ENCODE assay signal across 8 mouse cellular contexts in genomic region chr9:59484760-59485159, GRCm38 (mm10). TPM values are rescaled to one million over a fixed set of nuclear protein-coding genes. Genes with fewer than 3 reads are reported as not detected.
A peak's percentile ranks its signal among the peaks of the same experiment; 100 is the strongest.
DNase-seq lines count a peak whose midpoint lies in the region; ATAC-seq and TF ChIP-seq lines count a peak whose summit lies in the region.

No protein-coding gene starts in this region.

- peak overlapping the region; percentile 94 for H3K4me2 ChIP-seq in hindbrain, postnatal 0 days (ENCODE audit: low read depth, low read length)
- peak overlapping the region; percentile 88 for H3K4me2 ChIP-seq in neural tube, embryonic 12.5 days (replicated peaks)

- H3K4me1 ChIP-seq in hindbrain, postnatal 0 days (ENCODE audit: insufficient read depth, low read length), result 0 out of 2 replicates have a peak, but pooled peaks cover 2% of the 10 kb centered on the region
- peaks cover 11% of the 10 kb centered on the region for H3K4me1 ChIP-seq in neural tube, embryonic 12.5 days

- H3K9ac ChIP-seq in hindbrain, postnatal 0 days (replicated peaks; ENCODE audit: low read length), result peak overlapping the region; percentile 99
- peak overlapping the region; percentile 98 for H3K9ac ChIP-seq in neural tube, embryonic 12.5 days

- TF ChIP-seq CTCF in left cerebral cortex, adult 2 months (IDR thresholded peaks at IDR 0.05), result no peak
- TF ChIP-seq CTCF in hindbrain, postnatal 0 days (IDR thresholded peaks at IDR 0.05; ENCODE audit: low read depth), result no peak

- no peak for DNase-seq in left cerebral cortex, adult 2 months (ENCODE audit: extremely low spot score in 1 of 2, low spot score in 2 of 2)
- DNase-seq in left cerebral cortex, adult 8-10 months (ENCODE audit: low spot score in 2 of 2), result no peak
- peak; percentile 6 for DNase-seq in embryo, embryonic 9.5 days (ENCODE audit: extremely low spot score)
- DNase-seq in hindbrain, postnatal 0 days (ENCODE audit: low spot score), result no peak
- DNase-seq in kidney, postnatal 4 days, result no peak
- no peak for DNase-seq in layer of hippocampus, adult 9-11 months
- DNase-seq in cerebellum, adult 11-12 months, result no peak

- H3K27ac ChIP-seq in left cerebral cortex, adult 2 months, result no peak overlapping the region; the same call in 1 of the 2 replicates
- H3K27ac ChIP-seq in hindbrain, postnatal 0 days, result no peak overlapping the region
- no peak overlapping the region for H3K27ac ChIP-seq in neural tube, embryonic 12.5 days

- no peaks in the 10 kb centered on the region for H3K36me3 ChIP-seq in hindbrain, postnatal 0 days (ENCODE audit: insufficient read depth, low read length)
- H3K36me3 ChIP-seq in neural tube, embryonic 12.5 days, result no peaks in the 10 kb centered on the region

- intact Hi-C loops in left cerebral cortex, adult 2 months (cut with DNase I), result loop anchor here (5.0 kb wide), 3 partner anchors 78 to 173 kb away; partner anchors contain the start of genes Bbs4 and Pkm

- 15% methylated on average over 7 of the region's 7 CpGs for WGBS in hindbrain, postnatal 0 days
- WGBS in neural tube, embryonic 12.5 days, result 19% methylated on average over 7 of the region's 7 CpGs

- no peaks in the 10 kb centered on the region for H3K27me3 ChIP-seq in hindbrain, postnatal 0 days (ENCODE audit: insufficient read depth, low read length)
- no peaks in the 10 kb centered on the region for H3K27me3 ChIP-seq in neural tube, embryonic 12.5 days (replicated peaks)

- no peaks in the 10 kb centered on the region for H3K9me3 ChIP-seq in hindbrain, postnatal 0 days (ENCODE audit: low read length)
- H3K9me3 ChIP-seq in neural tube, embryonic 12.5 days, result no peaks in the 10 kb centered on the region

- no peak for ATAC-seq in hindbrain, postnatal 0 days
- ATAC-seq in neural tube, embryonic 12.5 days (ENCODE audit: low FRiP score, low read depth), result no peak

- H3K4me3 ChIP-seq in left cerebral cortex, adult 2 months, result peak overlapping the region; percentile 90
- H3K4me3 ChIP-seq in hindbrain, postnatal 0 days (ENCODE audit: low read length), result peak overlapping the region; percentile 100
- peak overlapping the region; percentile 96 for H3K4me3 ChIP-seq in neural tube, embryonic 12.5 days

RNA-seq across cellular contexts. Expression of gene Arih1, which starts 1.7 kb away (rescaled TPM):
- total RNA-seq in left cerebral cortex, adult 2 months (2021), result 100 to 1,000 TPM; 118 to 130 TPM
- 100 to 1,000 TPM; 101 to 107 (median 103) TPM for total RNA-seq in left cerebral cortex, adult 8-10 months (2022)
- 34.4 and 40.3 TPM in 2 replicates for total RNA-seq in hindbrain, postnatal 0 days (2014; rRNA removed)
- 7.4 and 9.3 TPM in 2 replicates for polyA plus RNA-seq in hindbrain, postnatal 0 days (2015; fragmentation: Nextera tagmentation; extraction: Ambion mirVana)
- polyA plus RNA-seq in neural tube, embryonic 12.5 days (2016; fragmentation: Nextera tagmentation; extraction: Ambion mirVana), result 27.1 and 32.6 TPM in 2 replicates

RNA-seq across cellular contexts. Expression of gene Hexa, which starts 54.6 kb away (rescaled TPM):
- total RNA-seq in left cerebral cortex, adult 2 months (2021), result 10 to 100 TPM; 49.3 to 53.1 TPM
- 100 to 1,000 TPM in 1 of 4 experiments, 10 to 100 TPM in 3; 47.1 to 108 (median 62.0) TPM for total RNA-seq in left cerebral cortex, adult 8-10 months (2022)
- total RNA-seq in hindbrain, postnatal 0 days (2014; rRNA removed), result 52.9 and 54.8 TPM in 2 replicates
- 52.7 and 53.1 TPM in 2 replicates for polyA plus RNA-seq in hindbrain, postnatal 0 days (2015; fragmentation: Nextera tagmentation; extraction: Ambion mirVana)
- 49.0 and 53.0 TPM in 2 replicates for polyA plus RNA-seq in neural tube, embryonic 12.5 days (2016; fragmentation: Nextera tagmentation; extraction: Ambion mirVana)

RNA-seq across cellular contexts. Expression of gene Tmem202, which starts 54.9 kb away (rescaled TPM):
- 1 to 10 TPM; 3.7 to 4.1 TPM for total RNA-seq in left cerebral cortex, adult 2 months (2021)
- total RNA-seq in left cerebral cortex, adult 8-10 months (2022), result 1 to 10 TPM; 2.5 to 4.5 (median 4.0) TPM
- total RNA-seq in hindbrain, postnatal 0 days (2014; rRNA removed), result 1.5 and 3.7 TPM in 2 replicates
- 1.1 and 1.6 TPM in 2 replicates for polyA plus RNA-seq in hindbrain, postnatal 0 days (2015; fragmentation: Nextera tagmentation; extraction: Ambion mirVana)
- 0.18 TPM in 1 of 2 replicates, not detected in the other for polyA plus RNA-seq in neural tube, embryonic 12.5 days (2016; fragmentation: Nextera tagmentation; extraction: Ambion mirVana)
